Mouse (Mus musculus): ENCODE results near the gene Phlpp1.

DNA sequence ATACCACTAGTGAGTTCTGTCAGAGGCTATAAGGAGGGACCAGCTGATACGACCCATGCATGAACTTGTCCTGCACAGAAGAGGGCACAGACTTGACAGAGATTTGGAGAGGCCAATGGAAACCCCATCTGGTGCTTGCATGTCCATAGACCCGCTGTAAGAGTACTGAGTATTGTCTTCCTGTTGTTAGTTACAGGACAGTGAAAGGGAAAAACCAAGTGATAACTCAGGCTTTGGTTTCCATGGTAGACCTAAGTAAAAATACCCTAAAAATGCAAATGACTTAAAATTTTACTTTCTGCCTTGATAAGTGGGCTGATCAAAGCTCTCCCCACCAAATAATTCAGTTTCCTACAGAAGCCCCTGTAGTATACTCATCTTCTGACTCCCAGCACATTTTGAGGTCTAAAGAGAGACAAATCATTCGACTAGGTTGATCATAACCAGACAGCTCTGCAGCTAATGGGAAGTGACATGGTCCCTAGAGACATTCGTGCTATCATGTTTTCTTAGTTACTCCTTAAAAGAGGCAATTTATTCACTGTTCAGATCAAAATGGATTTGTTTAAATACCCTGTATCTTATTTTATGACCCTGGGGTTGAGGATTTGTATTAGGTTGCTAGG lies 25.9 kb upstream of the Phlpp1 start:
- TF ChIP-seq GATA1 (IDR thresholded peaks at IDR 0.05; ENCODE audit: borderline replicate concordance, low read length) (no peak), FLI1 (IDR thresholded peaks at IDR 0.05; ENCODE audit: low read length) (no peak)
